Mouse (Mus musculus): ENCODE data around the gene Gm29427. TPM values are rescaled to one million over a fixed set of nuclear protein-coding genes. Genes with fewer than 3 reads are reported as not detected.

Gene Gm29427
- total RNA-seq (2023; ENCODE audit: inconsistent age), result not detected in 4 replicates

DNA sequence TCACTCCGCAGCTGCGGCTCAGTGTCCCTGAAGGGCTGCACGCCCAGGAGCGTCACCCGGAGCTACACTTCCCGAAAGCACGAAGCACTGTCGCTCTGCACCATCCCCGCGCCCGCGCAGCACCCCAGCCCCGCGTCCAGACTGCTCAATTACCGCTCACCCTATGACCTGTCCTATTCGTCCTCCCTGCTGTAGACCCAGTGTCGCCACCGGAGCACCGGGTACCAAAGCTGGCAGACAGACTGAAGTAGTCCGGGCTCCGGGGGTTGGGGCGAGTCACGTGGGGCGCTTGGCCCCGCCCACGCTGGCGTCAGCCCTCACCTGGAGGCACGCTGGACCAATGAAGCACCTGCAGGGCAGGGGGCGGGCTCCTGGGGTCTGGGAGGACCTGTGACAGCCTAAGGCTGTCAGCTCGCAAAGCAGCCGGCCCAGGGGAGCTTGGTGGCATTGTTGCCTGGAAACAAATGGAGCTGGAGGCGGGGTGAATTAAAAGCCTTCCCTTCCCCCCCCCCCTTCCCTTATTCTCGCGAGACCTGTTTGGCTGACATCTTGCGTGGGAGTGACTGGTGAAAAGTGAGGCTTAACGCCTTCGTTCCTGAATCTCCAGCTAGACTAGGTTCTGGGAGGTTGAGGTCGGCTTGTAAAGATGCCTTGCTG is at the start of gene Gm29427:
Gm29427 (minus strand) TSS at position 239 of the 657 bp plus-strand sequence.

DNA sequence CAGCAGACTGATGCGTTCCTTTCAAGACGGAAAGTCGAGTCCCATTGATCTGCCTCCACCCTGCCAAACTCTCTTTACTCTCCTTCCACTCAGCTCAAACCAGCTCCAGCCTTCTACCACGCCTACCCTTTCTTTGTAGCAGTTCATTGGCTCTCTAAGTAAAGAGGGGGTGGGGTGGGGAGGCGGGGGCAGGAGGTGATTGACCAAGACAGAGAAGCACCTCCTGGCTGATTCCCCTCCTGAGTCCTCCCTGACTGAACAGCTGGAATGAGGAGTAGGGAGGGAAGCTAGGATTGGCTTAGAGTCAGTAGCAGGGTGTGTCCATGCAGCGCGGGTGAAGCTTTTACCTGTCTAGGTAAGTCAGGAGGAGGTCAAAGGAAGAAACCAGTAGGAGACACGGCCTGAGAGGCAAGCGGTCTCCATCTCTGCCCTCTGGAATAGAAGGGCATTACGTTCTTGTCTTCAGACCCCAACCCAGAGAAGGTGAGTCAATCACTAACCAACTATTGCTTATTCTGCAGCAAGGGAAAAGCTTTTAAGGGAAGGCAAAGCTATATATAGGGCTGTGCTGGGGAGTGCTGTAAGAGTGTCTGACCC is 16.2 kb upstream of the Gm29427 start, which contains the start of gene AA986860:
AA986860 (plus strand) TSS at position 236 of the 597 bp plus-strand sequence.

DNA sequence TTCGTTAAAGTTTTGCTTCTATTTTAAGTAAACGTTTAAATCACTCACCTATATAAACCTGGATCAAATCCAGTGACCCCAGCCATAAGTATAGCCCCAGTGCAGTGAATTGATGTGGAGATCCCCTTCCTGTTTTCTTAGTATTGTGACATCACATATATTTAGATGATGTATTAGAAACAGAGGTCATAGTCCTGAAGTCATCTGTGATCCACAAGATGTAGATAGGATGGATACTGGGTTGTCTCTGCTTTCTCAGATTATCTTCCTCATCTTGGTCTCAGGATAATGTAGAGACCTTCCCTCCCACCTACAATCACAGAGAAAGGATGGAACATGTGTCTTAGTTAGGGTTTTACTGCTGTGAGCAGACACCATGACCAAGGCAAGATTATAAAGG is 13.6 kb upstream of the Gm29427 start, which contains the start of gene Pfkfb2:
Pfkfb2 (minus strand) TSS at position 101 of the 400 bp plus-strand sequence.

DNA sequence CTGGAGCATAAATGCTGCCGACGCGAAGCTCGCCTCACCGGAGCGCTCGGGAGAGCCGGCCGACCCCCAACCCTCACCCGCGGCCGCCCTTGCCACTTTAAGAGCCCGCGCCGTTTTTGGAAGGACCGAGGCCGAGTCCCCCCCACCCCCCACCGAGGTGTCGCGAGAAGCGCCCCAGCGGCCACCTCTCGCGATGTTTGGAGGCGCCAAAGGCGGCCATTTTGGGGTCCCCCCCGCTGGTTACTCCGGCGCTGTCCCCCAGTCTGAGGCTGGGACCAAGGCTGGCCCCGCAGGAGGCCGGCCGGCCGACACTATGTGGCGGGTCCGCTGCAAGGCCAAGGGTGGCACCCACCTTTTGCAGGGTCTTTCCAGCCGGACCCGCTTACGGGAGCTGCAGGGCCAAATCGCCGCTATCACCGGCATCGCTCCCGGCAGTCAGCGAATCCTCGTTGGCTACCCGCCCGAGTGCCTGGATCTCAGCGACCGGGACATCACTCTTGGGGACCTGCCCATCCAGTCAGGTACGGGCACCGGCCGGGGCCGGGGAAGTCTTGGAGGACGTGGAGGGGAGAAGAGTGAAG is 1.8 kb upstream of the Gm29427 start, which contains the start of gene Yod1:
Yod1 (plus strand) TSS at position 37 of the 581 bp plus-strand sequence.

DNA sequence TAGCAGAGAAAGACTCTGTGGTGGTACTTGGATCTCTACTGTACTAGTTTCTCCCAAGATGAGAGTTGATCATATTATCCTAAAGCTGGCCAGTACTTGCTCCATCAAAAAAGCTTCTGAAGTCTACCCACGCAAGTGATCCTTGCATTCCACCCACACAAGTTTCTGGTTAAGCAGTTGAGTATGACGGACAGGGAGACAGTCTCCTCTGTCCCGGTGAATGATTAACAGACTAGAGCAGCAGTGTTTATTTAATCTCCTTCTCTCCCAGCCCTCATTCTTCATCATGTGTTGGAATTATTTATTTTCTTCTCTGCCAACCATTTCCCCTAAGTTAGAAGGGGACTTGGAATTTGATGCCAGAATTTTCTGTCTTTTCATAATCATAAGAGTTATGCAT is 54.1 kb downstream of the Gm29427 start, which contains the start of gene C4bp:
C4bp (minus strand) TSS at position 179 of the 400 bp plus-strand sequence.

DNA sequence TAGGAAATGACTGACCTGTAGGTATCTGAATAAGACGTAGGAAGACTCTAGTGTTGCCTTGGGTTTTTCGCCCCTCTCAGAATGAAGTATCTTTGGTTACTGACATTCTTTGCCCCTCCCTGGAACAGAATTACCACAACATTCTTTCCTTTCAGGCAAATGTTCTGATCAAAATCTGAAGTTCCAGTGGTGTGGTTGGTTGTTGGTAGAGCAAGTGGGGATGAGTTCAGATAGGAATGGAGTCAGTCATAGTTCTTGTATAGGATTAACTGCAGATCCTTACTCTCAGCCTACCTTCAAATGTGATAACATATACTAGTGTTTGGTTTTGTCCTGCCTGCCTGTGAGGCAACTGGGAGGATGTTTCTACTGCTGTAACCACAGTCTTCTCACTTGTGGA is 86.1 kb downstream of the Gm29427 start, which contains the start of gene Zp3r:
Zp3r (minus strand) TSS at position 101 of the 400 bp plus-strand sequence.

Other genes with a start within 250 kb of the Gm29427 start
- not detected in 4 replicates for gene Zp3r, start 86.2 kb downstream of the Gm29427 start, total RNA-seq (2023; ENCODE audit: inconsistent age)
- not detected in 4 replicates for gene C4bp, start 54.2 kb downstream of the Gm29427 start, total RNA-seq (2023; ENCODE audit: inconsistent age)
- gene Yod1, start 1.5 kb upstream of the Gm29427 start, total RNA-seq (2023; ENCODE audit: inconsistent age), result 11.1 to 11.9 TPM (median 11.5 TPM) in 4 replicates
- gene Pfkfb2, start 13.5 kb upstream of the Gm29427 start, total RNA-seq (2023; ENCODE audit: inconsistent age), result 19.0 to 23.8 TPM (median 20.4 TPM) in 4 replicates
- gene AA986860, start 16.2 kb upstream of the Gm29427 start, total RNA-seq (2023; ENCODE audit: inconsistent age), result 0.42 to 2.1 TPM (median 0.72 TPM) in 4 replicates
- not detected in 4 replicates for gene Fcamr, start 85.1 kb upstream of the Gm29427 start, total RNA-seq (2023; ENCODE audit: inconsistent age)
- 2.2 to 3.7 TPM (median 3.0 TPM) in 4 replicates for gene Pigr, start 110.9 kb upstream of the Gm29427 start, total RNA-seq (2023; ENCODE audit: inconsistent age)
- 982 to 1,190 TPM (median 1,061 TPM) in 4 replicates for gene Fcmr, start 149.9 kb upstream of the Gm29427 start, total RNA-seq (2023; ENCODE audit: inconsistent age)
- gene Il24, start 171.7 kb upstream of the Gm29427 start, total RNA-seq (2023; ENCODE audit: inconsistent age), result not detected in 4 replicates
- not detected in 4 replicates for gene Il20, start 195.7 kb upstream of the Gm29427 start, total RNA-seq (2023; ENCODE audit: inconsistent age)
- gene Il19, start 224.3 kb upstream of the Gm29427 start, total RNA-seq (2023; ENCODE audit: inconsistent age), result not detected in 4 replicates